Mouse (Mus musculus): ENCODE results near the gene Gm20388. TPM values are rescaled to one million over a fixed set of nuclear protein-coding genes. Genes with fewer than 3 reads are reported as not detected.

Gene Gm20388
- polyA plus RNA-seq, 1 experiment from 2014 or later = not detected

DNA sequence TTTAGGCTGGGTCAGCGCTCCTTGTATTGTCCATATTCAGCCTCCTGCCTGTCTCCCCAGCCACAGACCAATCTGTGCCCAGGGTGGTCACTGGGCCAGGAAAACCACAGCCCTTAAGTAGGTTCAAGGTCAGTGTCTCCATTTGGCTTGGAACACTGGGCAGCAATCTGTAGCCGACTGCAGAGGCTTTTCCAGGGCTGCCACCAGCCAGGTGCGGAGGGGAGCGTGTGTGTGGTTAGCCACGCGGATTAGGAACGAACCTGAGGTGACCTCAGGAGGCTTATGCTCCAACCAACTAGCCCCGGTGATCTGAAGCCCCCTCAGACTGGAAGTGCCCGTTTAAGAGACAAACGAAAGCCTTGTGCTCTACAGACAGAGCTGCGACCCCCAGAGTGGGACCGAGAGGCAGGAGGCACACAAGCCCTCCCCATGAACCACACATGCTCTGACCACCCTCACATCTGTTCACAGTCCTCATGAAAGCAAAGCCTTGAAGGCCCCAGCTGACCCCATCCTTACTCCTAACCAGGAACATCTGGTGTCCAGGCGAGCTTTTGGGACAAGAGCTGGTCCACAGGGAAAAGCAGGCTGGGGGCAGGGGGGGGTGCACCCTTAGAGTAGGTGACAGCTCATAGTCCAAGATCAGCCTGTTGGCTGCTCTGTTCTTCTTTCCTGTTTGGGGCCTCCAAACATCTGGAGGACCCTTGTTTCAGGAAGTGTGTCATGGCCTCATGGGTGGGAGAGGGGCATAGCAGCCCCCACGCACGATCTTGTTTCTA is 2737.7 kb downstream of the Gm20388 start:
- H3K4me2 ChIP-seq (replicated peaks) = no peak overlapping the region
- 83% methylated on average over 15 of the region's 15 CpGs for WGBS
- H3K4me3 ChIP-seq = no peak overlapping the region
- H3K9ac ChIP-seq (replicated peaks) = no peak overlapping the region
- peaks cover 11% of the 10 kb centered on the region for H3K4me1 ChIP-seq
- no peak overlapping the region for H3K27ac ChIP-seq (replicated peaks)
- H3K27me3 ChIP-seq = no peaks in the 10 kb centered on the region
- peaks cover 31% of the 10 kb centered on the region for H3K36me3 ChIP-seq
- ATAC-seq (replicated peaks) = no peak
- no peaks in the 10 kb centered on the region for H3K9me3 ChIP-seq

DNA sequence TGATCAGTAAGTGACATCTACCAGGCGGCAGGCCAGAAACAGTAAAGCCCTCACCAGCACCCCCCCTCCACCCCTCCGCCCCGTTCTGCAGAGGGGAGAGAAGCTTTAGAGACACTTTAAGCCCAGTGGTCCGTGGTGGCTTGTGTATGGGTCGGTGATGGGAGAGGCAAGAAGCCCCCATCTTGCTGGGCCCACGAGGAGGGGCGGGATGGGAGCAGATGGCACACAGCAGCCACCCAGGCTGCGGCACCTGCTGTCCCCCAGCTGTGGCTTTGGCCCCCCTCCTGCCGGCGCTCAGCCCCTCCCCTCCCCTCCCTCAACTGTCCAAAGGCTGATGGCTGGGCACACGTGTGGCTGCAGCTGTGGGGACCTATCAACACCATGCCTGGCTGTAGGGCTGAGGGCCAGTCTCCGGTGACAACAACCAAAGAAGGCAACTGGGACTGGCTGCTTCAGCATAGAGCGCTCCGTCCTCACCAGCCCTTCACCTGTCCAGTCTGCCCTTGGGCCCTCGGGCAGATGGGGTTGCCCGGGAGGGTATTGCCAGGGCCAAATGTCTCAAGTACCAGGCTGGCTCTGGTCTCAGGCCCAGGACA is 2740.8 kb downstream of the Gm20388 start:
- H3K9me3 ChIP-seq = no peaks in the 10 kb centered on the region
- WGBS = 65% methylated on average over 16 of the region's 16 CpGs
- peaks cover 11% of the 10 kb centered on the region for H3K4me1 ChIP-seq
- peaks cover 29% of the 10 kb centered on the region for H3K36me3 ChIP-seq
- 0 out of 2 replicates have a peak, but pooled peaks have one; percentile 35 for ATAC-seq (replicated peaks)
- H3K4me3 ChIP-seq = no peak overlapping the region
- no peak overlapping the region for H3K27ac ChIP-seq (replicated peaks)
- H3K27me3 ChIP-seq = no peaks in the 10 kb centered on the region
- no peak overlapping the region for H3K4me2 ChIP-seq (replicated peaks)
- no peak overlapping the region for H3K9ac ChIP-seq (replicated peaks)

DNA sequence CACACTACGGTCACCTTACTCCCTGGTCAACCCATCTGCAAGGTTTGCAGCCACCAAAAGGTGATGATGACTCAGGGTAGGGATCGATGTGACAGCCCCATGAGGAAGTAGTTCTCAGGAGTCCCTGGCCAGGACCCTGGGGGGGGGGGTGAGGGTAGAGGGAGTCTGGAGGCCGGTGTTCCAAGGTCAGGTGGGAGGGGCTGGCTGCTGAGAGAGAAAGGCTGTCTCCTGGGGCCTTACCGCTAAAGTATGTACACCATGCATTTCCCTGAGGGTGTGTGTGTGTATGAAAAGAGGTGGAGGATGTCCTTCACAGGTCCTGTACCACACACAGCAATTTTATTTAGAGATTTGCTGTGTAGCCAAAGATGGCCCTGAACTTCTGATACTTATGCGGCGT is 2742.0 kb downstream of the Gm20388 start:
- Histone ChIP-seq H3K4me1 (peaks cover 11% of the 10 kb centered on the region), H3K4me3 (no peak overlapping the region), H3K36me3 (peaks cover 20% of the 10 kb centered on the region), H3K27ac (replicated peaks) (no peak overlapping the region), H3K4me2 (replicated peaks) (no peak overlapping the region), H3K27me3 (no peaks in the 10 kb centered on the region), H3K9ac (replicated peaks) (no peak overlapping the region), H3K9me3 (no peaks in the 10 kb centered on the region)
- ATAC-seq (replicated peaks) = no peak
- WGBS = 84% methylated on average over 6 of the region's 6 CpGs

DNA sequence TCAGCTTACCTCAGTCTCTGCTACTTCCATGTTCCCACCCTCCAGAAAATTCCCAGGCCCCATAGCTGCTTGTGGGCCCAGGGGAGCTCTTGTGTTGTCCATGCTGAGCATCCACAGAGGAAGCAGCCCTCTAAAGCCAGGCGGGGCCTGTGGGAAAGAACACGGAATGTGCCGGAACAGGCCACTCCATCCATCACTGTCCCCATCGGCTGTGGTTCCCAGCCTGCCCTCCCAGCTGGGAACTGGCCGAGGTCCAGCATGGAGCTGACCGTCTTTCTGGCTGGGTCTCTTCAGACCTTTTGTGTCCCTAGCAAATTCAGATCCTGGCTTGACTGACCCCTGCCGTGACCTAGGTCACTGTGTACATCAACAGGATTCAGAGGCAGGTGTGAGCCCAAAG is 2744.1 kb downstream of the Gm20388 start:
- no peak overlapping the region for H3K27ac ChIP-seq (replicated peaks)
- peaks cover 11% of the 10 kb centered on the region for H3K4me1 ChIP-seq
- ATAC-seq (replicated peaks) = no peak
- no peaks in the 10 kb centered on the region for H3K9me3 ChIP-seq
- H3K9ac ChIP-seq (replicated peaks) = no peak overlapping the region
- peaks cover 2% of the 10 kb centered on the region; the same call in 1 of the 2 replicates for H3K36me3 ChIP-seq
- 77% methylated on average over 7 of the region's 7 CpGs for WGBS
- no peak overlapping the region for H3K4me2 ChIP-seq (replicated peaks)
- H3K4me3 ChIP-seq = no peak overlapping the region
- no peaks in the 10 kb centered on the region for H3K27me3 ChIP-seq

DNA sequence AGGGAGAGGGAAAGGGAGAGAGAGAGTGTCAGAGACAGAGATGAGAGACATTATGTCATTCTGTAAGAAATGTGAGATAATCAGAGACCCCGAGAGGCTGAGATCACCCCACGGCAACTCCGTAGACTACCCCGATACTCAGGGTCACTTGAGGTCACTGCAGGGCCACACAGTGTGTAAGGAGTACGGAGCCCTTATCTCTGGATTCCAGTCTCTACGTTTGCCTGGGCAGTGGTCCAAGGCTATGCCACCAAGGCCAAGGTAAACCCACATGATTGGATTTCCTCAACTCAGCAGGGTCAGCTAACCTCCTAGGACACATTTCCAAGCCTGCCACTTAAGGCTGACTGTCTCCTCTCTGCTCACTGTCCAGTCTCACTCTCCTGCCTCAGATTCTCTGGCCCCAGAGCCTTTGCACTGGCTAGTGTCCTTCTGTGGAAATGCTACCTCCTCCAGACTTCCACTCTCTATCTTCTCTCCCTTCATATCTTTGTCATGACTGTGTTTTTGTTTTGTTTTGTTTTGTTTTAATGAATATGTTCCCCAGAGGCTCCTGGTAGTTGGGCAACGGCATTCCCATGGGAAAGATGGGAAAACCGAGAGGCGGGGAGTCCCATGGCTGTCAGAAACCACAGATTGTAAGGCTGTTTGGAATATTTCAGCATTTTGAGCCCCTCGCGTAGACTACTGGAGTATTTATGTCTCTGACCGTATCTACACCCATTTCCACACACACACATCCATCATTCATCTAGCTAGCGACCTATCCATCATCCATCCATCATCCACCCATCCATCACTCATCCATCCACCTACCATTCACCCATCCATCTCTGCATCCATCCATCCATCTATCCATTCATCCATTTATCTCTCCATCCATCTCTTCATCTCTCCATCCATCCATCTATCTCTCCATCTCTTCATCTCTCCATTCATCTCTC is 2745.7 kb downstream of the Gm20388 start:
- no peak overlapping the region for H3K4me2 ChIP-seq (replicated peaks)
- H3K4me3 ChIP-seq = no peak overlapping the region
- H3K36me3 ChIP-seq = no peaks in the 10 kb centered on the region
- H3K9me3 ChIP-seq = no peaks in the 10 kb centered on the region
- H3K9ac ChIP-seq (replicated peaks) = no peak overlapping the region
- H3K4me1 ChIP-seq = peaks cover 13% of the 10 kb centered on the region
- H3K27me3 ChIP-seq = no peaks in the 10 kb centered on the region
- no peak for ATAC-seq (replicated peaks)
- no peak overlapping the region for H3K27ac ChIP-seq (replicated peaks)
- WGBS = 86% methylated on average over 13 of the region's 13 CpGs

DNA sequence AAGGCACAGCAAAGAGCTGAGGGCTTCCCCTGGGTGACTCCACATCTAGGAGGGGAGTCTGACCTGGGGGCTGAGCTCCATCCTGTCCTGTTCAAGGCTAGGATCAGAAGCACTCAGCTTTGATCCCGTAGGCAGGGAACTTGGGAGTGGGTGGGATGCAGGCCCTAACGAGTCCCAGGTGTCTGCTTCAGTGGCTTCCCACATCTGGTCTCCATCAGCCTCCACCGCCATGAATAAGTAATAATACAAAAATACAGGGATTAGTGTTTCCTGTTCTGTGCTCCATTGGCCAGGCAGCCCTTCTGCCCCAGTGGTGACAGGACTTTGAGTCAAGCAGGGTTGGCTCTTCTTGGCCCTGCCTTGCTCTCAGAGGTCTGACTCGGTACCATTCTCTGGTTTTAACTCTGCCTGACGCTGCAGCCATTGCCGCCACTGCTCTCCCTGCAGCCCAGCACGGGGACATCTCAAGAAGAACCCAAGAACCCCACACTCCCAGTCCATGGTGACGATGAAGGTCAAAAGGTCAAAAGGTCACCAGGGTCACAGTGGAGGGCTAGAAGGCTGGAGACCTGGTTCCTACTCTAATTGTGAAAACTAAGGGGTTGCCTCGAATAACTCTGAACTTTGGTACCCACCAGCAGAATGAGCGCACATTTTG is 2747.6 kb downstream of the Gm20388 start:
- Histone ChIP-seq H3K4me2 (replicated peaks) (no peak overlapping the region), H3K4me1 (peaks cover 27% of the 10 kb centered on the region), H3K4me3 (no peak overlapping the region), H3K27ac (replicated peaks) (no peak overlapping the region), H3K9ac (replicated peaks) (no peak overlapping the region), H3K27me3 (no peaks in the 10 kb centered on the region), H3K36me3 (no peaks in the 10 kb centered on the region), H3K9me3 (no peaks in the 10 kb centered on the region)
- 78% methylated on average over 10 of the region's 10 CpGs for WGBS
- ATAC-seq (replicated peaks) = no peak

DNA sequence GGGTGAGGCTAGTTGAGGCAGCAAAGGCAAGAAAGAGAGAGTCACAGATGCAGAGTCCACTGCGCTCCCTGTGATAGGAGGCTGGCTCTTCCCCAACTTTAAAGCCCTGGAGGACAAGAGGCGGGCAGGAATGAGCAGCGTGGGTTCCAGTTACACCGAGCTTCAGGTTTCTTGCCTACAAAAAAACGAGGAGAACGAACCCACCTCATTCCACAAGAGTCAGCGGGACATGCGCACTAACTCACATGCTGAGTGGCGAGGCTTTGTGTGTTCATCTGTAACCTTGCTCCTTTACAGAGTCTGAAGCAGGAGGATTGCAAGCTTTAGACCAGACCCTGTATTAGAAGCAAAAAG is 2748.1 kb downstream of the Gm20388 start:
- 74% methylated on average over 9 of the region's 9 CpGs for WGBS
- H3K9me3 ChIP-seq = no peaks in the 10 kb centered on the region
- no peak for ATAC-seq (replicated peaks)
- H3K27ac ChIP-seq (replicated peaks) = no peak overlapping the region
- H3K4me2 ChIP-seq (replicated peaks) = no peak overlapping the region
- no peaks in the 10 kb centered on the region for H3K27me3 ChIP-seq
- H3K4me3 ChIP-seq = no peak overlapping the region
- no peak overlapping the region for H3K9ac ChIP-seq (replicated peaks)
- peaks cover 32% of the 10 kb centered on the region for H3K4me1 ChIP-seq
- H3K36me3 ChIP-seq = no peaks in the 10 kb centered on the region

DNA sequence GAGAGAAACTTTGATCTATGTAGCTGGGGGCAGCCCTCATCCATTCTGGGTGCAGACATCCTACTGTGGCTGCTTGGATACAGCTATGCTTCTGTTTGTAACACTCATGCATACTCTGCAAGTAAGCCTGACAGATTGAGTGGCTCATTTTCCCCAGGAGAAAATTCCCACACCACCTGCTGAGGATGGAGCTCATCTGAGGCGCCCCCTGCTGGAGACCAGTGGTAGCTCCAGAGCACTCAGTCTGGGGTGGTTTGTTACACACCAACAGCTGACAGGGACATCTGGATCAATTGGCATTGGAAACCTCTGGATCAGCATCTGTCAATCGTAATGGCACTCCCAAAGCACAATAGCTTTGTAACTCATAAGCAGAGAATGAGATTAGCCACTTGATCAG is 2749.4 kb downstream of the Gm20388 start:
- H3K9me3 ChIP-seq = no peaks in the 10 kb centered on the region
- H3K36me3 ChIP-seq = no peaks in the 10 kb centered on the region
- 69% methylated on average over 2 of the region's 2 CpGs for WGBS
- peaks cover 44% of the 10 kb centered on the region for H3K4me1 ChIP-seq
- H3K27ac ChIP-seq (replicated peaks) = no peak overlapping the region
- H3K9ac ChIP-seq (replicated peaks) = no peak overlapping the region
- no peak overlapping the region for H3K4me2 ChIP-seq (replicated peaks)
- H3K4me3 ChIP-seq = no peak overlapping the region
- no peaks in the 10 kb centered on the region for H3K27me3 ChIP-seq
- no peak for ATAC-seq (replicated peaks)

DNA sequence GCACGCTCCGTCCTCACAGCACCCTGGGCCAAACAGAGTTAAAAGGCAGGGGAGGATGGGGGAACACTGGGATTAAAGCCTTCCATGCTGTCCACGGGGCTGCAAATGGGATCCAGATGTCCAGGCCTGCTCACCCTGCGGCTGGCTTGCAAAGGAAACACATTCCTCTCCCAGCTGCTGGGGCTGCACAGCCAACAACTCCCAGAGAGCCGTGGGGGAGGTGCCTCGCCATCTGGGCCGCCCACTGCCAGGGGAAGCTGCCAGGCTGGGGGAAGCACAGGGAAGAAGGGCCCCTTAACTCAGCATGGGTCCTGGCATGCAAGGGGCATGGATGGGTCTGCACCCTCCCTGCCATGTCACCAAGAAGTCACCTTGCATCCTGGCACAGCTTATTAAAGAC is 2750.5 kb downstream of the Gm20388 start:
- Histone ChIP-seq H3K9ac (replicated peaks) (no peak overlapping the region), H3K27ac (replicated peaks) (0 out of 2 replicates have a peak overlapping the region, but pooled peaks have one; percentile 11), H3K9me3 (no peaks in the 10 kb centered on the region), H3K36me3 (no peaks in the 10 kb centered on the region), H3K4me3 (no peak overlapping the region), H3K4me1 (peaks cover 55% of the 10 kb centered on the region), H3K4me2 (replicated peaks) (no peak overlapping the region), H3K27me3 (no peaks in the 10 kb centered on the region)
- no peak for ATAC-seq (replicated peaks)
- 39% methylated on average over 7 of the region's 7 CpGs for WGBS

DNA sequence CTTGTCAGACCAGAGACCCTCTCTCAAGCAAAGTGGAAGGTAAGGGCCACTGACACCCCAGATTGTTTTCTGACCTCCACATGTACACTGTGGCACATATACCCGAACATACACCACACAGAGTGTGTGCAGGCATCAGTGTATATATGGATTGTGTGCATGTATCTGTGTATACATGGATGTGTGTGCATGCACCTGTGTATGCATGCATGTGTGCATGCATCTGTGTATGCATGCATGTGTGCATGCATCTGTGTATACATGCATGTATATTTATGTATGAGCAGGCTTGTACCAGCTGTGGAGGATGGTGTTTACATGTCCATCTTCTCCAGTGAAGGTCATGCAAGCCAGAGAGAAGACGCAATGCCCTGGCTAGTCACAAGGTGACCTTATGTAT is 2751.3 kb downstream of the Gm20388 start:
- Histone ChIP-seq H3K36me3 (no peaks in the 10 kb centered on the region), H3K27me3 (no peaks in the 10 kb centered on the region), H3K9ac (replicated peaks) (no peak overlapping the region), H3K4me2 (replicated peaks) (no peak overlapping the region), H3K4me1 (peaks cover 63% of the 10 kb centered on the region), H3K27ac (replicated peaks) (no peak overlapping the region), H3K9me3 (no peaks in the 10 kb centered on the region), H3K4me3 (no peak overlapping the region)
- 87% methylated on average over 2 of the region's 2 CpGs for WGBS
- ATAC-seq (replicated peaks) = no peak

DNA sequence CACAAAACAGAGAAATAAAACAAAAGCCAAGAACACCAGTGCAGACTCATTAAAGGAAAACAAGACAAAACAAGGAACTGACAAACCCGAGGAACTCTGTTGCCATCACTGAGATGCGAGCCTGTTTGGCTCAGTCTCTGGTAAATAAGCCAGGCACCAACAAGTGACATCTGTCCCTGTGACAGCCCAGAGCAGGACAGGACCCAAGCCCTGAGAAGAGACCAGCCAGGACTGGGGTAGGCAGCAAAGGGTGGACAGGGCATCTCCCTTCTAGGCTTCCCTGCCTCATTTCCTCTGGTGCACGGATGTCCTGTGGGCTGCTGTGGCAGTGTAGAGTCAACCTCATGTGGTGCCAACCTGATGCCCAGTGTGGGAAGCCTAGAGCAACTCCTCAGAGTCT is 2752.5 kb downstream of the Gm20388 start:
- H3K4me3 ChIP-seq = no peak overlapping the region
- WGBS = 62% methylated on average over 3 of the region's 3 CpGs
- no peak overlapping the region for H3K9ac ChIP-seq (replicated peaks)
- H3K27me3 ChIP-seq = no peaks in the 10 kb centered on the region
- H3K4me2 ChIP-seq (replicated peaks) = no peak overlapping the region
- no peaks in the 10 kb centered on the region for H3K36me3 ChIP-seq
- no peaks in the 10 kb centered on the region for H3K9me3 ChIP-seq
- H3K4me1 ChIP-seq = peaks cover 75% of the 10 kb centered on the region
- H3K27ac ChIP-seq (replicated peaks) = no peak overlapping the region
- ATAC-seq (replicated peaks) = no peak

DNA sequence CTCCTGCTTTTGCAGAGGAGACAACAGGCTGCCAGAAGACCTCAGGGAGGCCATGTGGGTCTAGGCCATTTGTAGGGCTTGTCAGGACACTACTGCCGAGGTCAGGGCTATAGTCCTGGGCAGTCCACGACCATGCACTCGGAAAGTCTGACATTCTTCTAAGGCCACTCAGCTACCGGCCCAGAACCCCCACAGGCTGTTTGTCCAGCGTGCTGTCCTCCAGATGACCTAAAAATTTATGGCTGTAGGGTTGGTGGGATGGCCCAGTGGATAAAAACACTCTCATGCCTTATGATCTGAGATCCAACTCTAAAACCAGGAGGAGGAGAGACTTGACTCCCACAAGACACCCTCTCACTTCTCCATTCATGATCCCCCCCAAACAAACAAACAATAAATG is 2753.0 kb downstream of the Gm20388 start:
- no peak for ATAC-seq (replicated peaks)
- Histone ChIP-seq H3K27me3 (no peaks in the 10 kb centered on the region), H3K9ac (replicated peaks) (no peak overlapping the region), H3K4me2 (replicated peaks) (no peak overlapping the region), H3K27ac (replicated peaks) (no peak overlapping the region), H3K4me3 (no peak overlapping the region), H3K36me3 (no peaks in the 10 kb centered on the region), H3K9me3 (no peaks in the 10 kb centered on the region), H3K4me1 (peaks cover 76% of the 10 kb centered on the region)
- WGBS = 86% methylated on average over 5 of the region's 5 CpGs

All from forebrain, embryonic 15.5 days (tissue).